Mouse (Mus musculus) CH12F3 (cell line): ENCODE results near the gene Atf6b.

ENCODE experiments used
- in situ Hi-C: fragments of 300-500 bp; cut with MboI; formaldehyde crosslinking; loops from 2 replicates; pipeline ENCODE4 v1.14.3; 2020; ENCODE audit warnings: low sequenced_read_pairs

The Atf6b gene

DNA sequence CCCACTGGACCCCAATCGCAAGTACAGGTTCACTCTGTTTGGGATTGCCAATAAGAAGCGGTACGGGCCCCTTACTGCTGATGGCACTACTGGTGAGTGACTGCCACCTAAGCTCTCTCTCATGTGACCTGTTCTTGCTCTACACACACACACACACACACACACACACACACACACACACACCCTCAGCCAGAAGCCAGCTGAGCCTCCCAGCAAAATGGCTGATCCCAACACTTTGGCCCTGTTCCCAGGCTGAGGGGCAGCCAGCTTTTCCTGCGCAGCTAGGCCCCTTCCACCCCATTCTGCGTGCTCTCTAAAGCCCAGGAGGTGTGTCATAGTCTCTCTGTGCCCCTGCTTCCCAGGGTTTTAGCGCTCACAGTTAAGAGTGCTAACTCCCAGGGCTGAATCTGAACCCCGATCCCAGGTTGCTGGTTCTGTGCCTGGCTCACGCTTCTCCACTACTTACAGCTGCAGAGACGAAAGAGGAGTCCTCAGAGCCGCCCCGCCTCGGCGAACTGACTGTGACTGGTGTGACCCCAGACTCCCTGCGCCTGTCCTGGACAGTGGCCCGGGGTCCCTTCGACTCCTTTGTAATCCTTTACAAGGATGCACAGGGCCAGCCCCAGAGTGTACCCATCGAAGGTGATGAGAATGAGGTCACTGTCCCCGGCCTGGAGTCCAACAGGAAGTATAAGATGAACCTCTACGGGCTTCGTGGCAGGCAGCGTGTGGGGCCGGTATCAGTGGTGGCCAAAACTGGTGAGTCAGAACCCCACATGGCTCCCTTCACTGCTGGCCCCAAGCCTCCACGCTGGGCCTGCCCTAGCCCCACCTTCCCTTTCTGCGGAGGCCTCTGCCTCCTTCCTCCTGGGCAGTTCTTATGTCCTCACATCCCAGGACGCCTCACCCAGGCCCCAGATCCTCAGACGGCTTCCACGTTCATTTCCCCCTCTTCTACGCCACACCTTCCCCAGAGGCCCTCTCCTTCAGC is 38.5 kb downstream of the Atf6b start:
- in situ Hi-C loops, result no loop called here

DNA sequence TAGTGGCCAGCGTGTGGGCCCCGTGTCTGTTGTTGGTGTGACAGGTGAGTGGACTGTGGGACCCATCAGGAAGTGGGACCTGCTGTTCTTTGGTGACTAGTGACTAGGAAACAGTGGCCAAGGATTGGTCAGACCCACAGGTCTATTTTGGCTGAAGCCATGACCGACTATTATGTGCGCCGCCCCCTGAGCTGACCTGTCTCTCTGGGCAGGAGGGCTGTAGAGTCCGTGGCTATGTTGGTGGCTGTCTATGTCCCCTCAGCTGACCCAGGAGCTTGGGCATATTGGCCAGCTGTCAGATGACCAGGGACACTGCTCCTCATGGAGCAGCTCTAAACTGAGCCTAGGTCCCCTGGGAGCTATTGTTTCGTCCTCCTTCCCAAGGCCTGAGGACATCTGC is 41.9 kb downstream of the Atf6b start:
- in situ Hi-C loops, result no loop called here

DNA sequence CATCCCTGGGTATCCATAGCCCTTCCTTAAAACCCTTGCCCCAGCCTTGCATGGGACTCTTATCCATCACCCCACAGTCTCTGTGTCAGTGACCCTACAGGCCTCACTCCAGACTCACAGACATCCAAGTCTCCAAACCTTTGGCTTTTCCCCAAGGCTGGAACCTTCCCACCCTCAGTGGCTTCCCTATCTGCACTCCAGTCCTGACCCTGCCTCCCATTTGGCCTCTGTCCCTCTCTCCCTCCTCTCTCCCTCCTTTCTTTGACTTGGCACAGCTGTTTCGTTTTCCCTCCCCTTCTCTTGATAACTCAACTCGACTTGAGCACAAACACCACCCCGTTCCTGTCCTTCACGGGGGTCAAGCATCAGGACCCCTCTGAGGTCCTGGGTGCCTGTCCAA is 43.5 kb downstream of the Atf6b start:
- in situ Hi-C loops, result no loop called here

DNA sequence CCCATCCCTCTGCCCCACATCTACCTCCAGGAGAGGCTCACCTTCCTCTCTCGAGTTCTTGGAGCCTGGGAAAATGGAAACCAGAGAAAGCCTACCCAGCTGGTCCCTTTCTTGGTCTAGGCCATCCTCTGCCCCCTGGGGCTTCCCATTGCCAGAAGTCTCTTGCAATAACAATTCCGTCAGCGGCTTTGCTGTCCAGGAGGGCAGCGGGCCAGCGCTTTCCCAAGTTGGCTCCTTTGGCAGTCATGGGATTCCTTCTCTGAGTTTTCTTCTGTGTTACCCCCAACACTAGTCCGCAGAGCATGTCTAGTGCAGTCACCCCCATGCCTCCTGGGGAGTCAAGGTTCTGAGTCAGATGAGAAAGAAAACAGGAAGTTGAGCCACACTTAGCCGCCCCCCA is 46.0 kb downstream of the Atf6b start:
- in situ Hi-C loops, result no loop called here

DNA sequence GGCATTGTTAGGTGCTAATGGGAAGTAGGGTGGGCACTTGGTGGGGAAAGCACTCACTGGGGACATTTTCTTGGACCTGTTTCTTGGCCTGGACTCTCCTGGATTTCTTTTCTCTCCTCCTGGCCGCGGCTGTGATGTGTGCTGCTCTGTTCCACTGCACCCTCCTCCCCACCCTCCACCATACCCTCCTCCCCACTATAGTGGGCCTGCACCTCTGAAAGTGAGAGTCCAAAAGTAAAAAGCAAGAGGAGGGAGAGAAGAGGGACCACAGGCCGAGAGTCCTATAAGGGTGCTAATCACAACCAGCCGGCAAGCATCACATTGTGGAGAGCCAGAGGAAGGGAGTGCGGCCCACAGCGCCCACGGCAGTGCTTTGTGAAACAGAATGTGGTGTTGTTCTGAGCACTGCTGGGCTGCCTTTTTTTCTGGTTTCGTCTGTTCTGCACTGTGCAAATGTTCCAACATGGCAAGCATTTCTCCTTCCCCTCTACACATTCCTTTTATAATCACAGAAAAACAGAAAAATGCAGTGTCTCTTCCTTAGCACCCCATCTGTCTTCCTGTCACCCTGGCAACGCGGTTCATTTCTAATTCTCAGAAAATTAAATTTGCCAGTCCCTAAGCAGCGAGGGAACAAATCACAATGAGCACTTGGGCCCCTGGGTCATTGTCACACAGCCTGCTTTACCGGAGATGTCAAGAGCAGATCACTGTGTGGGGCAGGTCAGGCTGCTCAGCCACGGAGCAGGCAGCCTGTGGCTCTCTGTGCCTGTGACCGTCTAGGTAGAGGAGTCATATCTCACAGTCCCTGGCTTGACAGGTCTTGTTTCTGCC is 52.8 kb downstream of the Atf6b start:
- in situ Hi-C loops, result no loop called here

DNA sequence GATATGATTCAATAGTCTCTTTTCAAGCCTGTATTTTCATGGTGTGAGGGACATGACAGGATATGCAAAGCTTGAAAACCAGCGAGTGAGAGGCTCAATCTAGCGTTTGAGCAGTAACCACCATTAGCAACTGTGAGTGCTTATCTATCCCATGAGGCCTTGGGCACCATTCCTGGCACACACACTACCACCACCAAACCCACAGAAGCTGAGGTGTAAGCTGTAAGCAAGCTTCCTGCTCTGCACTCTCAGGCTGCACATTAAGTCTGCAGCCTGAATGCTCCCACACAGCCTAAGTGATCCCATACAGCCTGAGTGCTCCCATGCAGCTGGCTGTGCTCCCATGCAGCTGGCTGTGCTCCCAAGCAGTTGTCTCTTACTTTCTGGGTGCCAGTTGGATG is 53.7 kb downstream of the Atf6b start:
- in situ Hi-C loops, result no loop called here
